Mouse (Mus musculus) heart, embryonic 12.5 days (tissue): Measurements from ENCODE around the gene Nbea. TPM values are rescaled to one million over a fixed set of nuclear protein-coding genes. Genes with fewer than 3 reads are reported as not detected.
A peak's percentile ranks its signal among the peaks of the same experiment; 100 is the strongest.

ENCODE experiments used
- ATAC-seq: fragments of 200-750 bp; cut with Nextera tagmentation; 2 replicates; pipeline ENCODE4 v1.8.0; 2017; ENCODE audit warnings: moderate TSS enrichment, moderate library complexity; ENCODE audit not compliant: insufficient number of reproducible peaks, low FRiP score
- H3K27ac ChIP-seq: fragments of 300-500 bp; sonication (generic); 2 replicates; pipeline ENCODE4 v1.5.1; 2016; ENCODE audit warnings: mild to moderate bottlenecking, moderate library complexity; ENCODE audit not compliant: poor library complexity, severe bottlenecking
- H3K27me3 ChIP-seq: fragments of 300-500 bp; sonication (generic); replicated peaks from 2 replicates; pipeline ENCODE4 v1.6.1; 2016; ENCODE audit warnings: mild to moderate bottlenecking, moderate library complexity
- H3K36me3 ChIP-seq: fragments of 300-500 bp; sonication (generic); 2 replicates; pipeline ENCODE4 v1.6.1; 2016; ENCODE audit warnings: mild to moderate bottlenecking, moderate library complexity
- H3K4me1 ChIP-seq: fragments of 300-500 bp; sonication (generic); replicated peaks from 2 replicates; pipeline ENCODE4 v1.6.1; 2016; ENCODE audit warnings: mild to moderate bottlenecking
- H3K4me2 ChIP-seq: fragments of 300-500 bp; sonication (generic); 2 replicates; pipeline ENCODE4 v1.6.1; 2016; ENCODE audit warnings: mild to moderate bottlenecking, moderate library complexity
- H3K4me3 ChIP-seq: fragments of 300-500 bp; sonication (generic); 2 replicates; pipeline ENCODE4 v1.5.1; 2016; ENCODE audit warnings: mild to moderate bottlenecking
- H3K9ac ChIP-seq: fragments of 300-500 bp; sonication (generic); 2 replicates; pipeline ENCODE4 v1.6.1; 2016; ENCODE audit warnings: mild to moderate bottlenecking, moderate library complexity
- H3K9me3 ChIP-seq: fragments of 300-500 bp; sonication (generic); replicated peaks from 2 replicates; pipeline ENCODE4 v1.6.1; 2016; ENCODE audit warnings: mild to moderate bottlenecking, moderate library complexity
- WGBS: fragments of 180-500 bp; shearing (Covaris S2); methylation state at CpG from one replicate; pipeline ENCODE4 v1.1.7; 2016; 5-methylcytosine and 5-hydroxymethylcytosine counted together
- polyA plus RNA-seq: library from polyadenylated mRNA; unstranded; fragments of >200 nt; fragmentation: Nextera tagmentation; extraction: Ambion mirVana; gene quantifications from 2 replicates; pipeline ENCODE4 v1.2.1, GENCODE M21; 2016

Nbea gene
- polyA plus RNA-seq, 1 experiment from 2014 or later, result 10.8 TPM

GRCm38 (mm10) chr3:55782771-55783170 lies 400.7 kb downstream of the Nbea start:
- Histone ChIP-seq H3K27ac (no peak overlapping the region), H3K4me3 (peak overlapping the region; percentile 43), H3K4me2 (peak overlapping the region; percentile 78), H3K9ac (no peak overlapping the region), H3K27me3 (peaks cover 57% of the 10 kb centered on the region), H3K9me3 (no peaks in the 10 kb centered on the region), H3K36me3 (no peaks in the 10 kb centered on the region), H3K4me1 (peaks cover 35% of the 10 kb centered on the region)
- no peak for ATAC-seq
- whole genome bisulfite sequencing, result 1% methylated on average over 22 of the region's 22 CpGs

- Histone ChIP-seq H3K4me1 (peaks cover 33% of the 10 kb centered on the region), H3K4me3 (peak within 1 kb of the TSS; percentile 43), H3K9ac (peak within 1 kb of the TSS; percentile 52; the same call in 1 of the 2 replicates), H3K9me3 (no peaks in the 10 kb centered on the region), H3K27ac (no peak within 1 kb of the TSS), H3K36me3 (no peaks in the 10 kb centered on the region), H3K27me3 (peaks cover 57% of the 10 kb centered on the region), H3K4me2 (peak within 1 kb of the TSS; percentile 78)
- ATAC-seq, result no peak
- 8% methylated on average over 16 of the region's 16 CpGs for WGBS
Observed at GRCm38 (mm10) chr3:55782056-55782687, 401.3 kb downstream of the Nbea start, which contains the start of gene Mab21l1. Mab21l1 (plus strand) TSS chr3:55782510.

GRCm38 (mm10) chr3:55781429-55782055 lies 402.0 kb downstream of the Nbea start:
- Histone ChIP-seq H3K36me3 (no peaks in the 10 kb centered on the region), H3K27me3 (peaks cover 54% of the 10 kb centered on the region), H3K4me1 (peaks cover 33% of the 10 kb centered on the region), H3K9me3 (no peaks in the 10 kb centered on the region), H3K27ac (no peak overlapping the region), H3K4me2 (no peak overlapping the region), H3K4me3 (no peak overlapping the region), H3K9ac (no peak overlapping the region)
- ATAC-seq, result no peak
- WGBS, result 27% methylated on average over 5 of the region's 5 CpGs

- 3% methylated on average over 53 of the region's 53 CpGs for WGBS
- ATAC-seq, result peak; percentile 15; the same call in 1 of the 2 replicates
- Histone ChIP-seq H3K27me3 (peaks cover 44% of the 10 kb centered on the region), H3K9me3 (no peaks in the 10 kb centered on the region), H3K36me3 (no peaks in the 10 kb centered on the region), H3K4me3 (peak overlapping the region; percentile 39), H3K4me2 (peak overlapping the region; percentile 76), H3K27ac (no peak overlapping the region), H3K9ac (peak overlapping the region; percentile 58; the same call in 1 of the 2 replicates), H3K4me1 (peaks cover 33% of the 10 kb centered on the region)
Observed at GRCm38 (mm10) chr3:55780120-55781070, 403.1 kb downstream of the Nbea start.

- H3K27me3 ChIP-seq, result peaks cover 41% of the 10 kb centered on the region
- no peak overlapping the region for H3K4me2 ChIP-seq
- H3K36me3 ChIP-seq, result no peaks in the 10 kb centered on the region
- no peak overlapping the region for H3K27ac ChIP-seq
- no peaks in the 10 kb centered on the region for H3K9me3 ChIP-seq
- no peak overlapping the region for H3K9ac ChIP-seq
- no peak for ATAC-seq
- H3K4me3 ChIP-seq, result no peak overlapping the region
- 56% methylated on average over 8 of the region's 8 CpGs for WGBS
- H3K4me1 ChIP-seq, result peaks cover 31% of the 10 kb centered on the region
Observed at GRCm38 (mm10) chr3:55778764-55779730, 404.5 kb downstream of the Nbea start.

- ATAC-seq, result no peak
- WGBS, result 54% methylated on average over 4 of the region's 4 CpGs
- H3K27me3 ChIP-seq, result peaks cover 29% of the 10 kb centered on the region
Observed at GRCm38 (mm10) chr3:55777501-55777900, 406.0 kb downstream of the Nbea start.

GRCm38 (mm10) chr3:55775753-55776152 lies 407.7 kb downstream of the Nbea start:
- ATAC-seq, result no peak

More at GRCm38 (mm10) chr3:55777501-55777900, 406.0 kb downstream of the Nbea start:
- H3K9ac ChIP-seq, result no peak overlapping the region
- no peak overlapping the region for H3K27ac ChIP-seq
- no peak overlapping the region for H3K4me3 ChIP-seq
- H3K4me2 ChIP-seq, result no peak overlapping the region
- no peaks in the 10 kb centered on the region for H3K36me3 ChIP-seq
- H3K4me1 ChIP-seq, result peaks cover 15% of the 10 kb centered on the region
- no peaks in the 10 kb centered on the region for H3K9me3 ChIP-seq

GRCm38 (mm10) chr3:55775245-55775644 lies 408.3 kb downstream of the Nbea start:
- no peak for ATAC-seq
- H3K4me1 ChIP-seq, result peaks cover 4% of the 10 kb centered on the region
- H3K36me3 ChIP-seq, result no peaks in the 10 kb centered on the region
- H3K27me3 ChIP-seq, result peaks cover 9% of the 10 kb centered on the region
- no peak overlapping the region for H3K4me3 ChIP-seq
- no peak overlapping the region for H3K4me2 ChIP-seq
- H3K9me3 ChIP-seq, result no peaks in the 10 kb centered on the region
- H3K9ac ChIP-seq, result no peak overlapping the region
- H3K27ac ChIP-seq, result no peak overlapping the region
- 77% methylated on average over 7 of the region's 7 CpGs for WGBS

More at GRCm38 (mm10) chr3:55775753-55776152, 407.7 kb downstream of the Nbea start:
- WGBS, result 86% methylated on average over 6 of the region's 6 CpGs
- no peak overlapping the region for H3K27ac ChIP-seq
- no peaks in the 10 kb centered on the region for H3K36me3 ChIP-seq
- H3K4me2 ChIP-seq, result no peak overlapping the region
- H3K9me3 ChIP-seq, result no peaks in the 10 kb centered on the region
- peaks cover 14% of the 10 kb centered on the region for H3K27me3 ChIP-seq
- no peak overlapping the region for H3K9ac ChIP-seq
- no peak overlapping the region for H3K4me3 ChIP-seq
- H3K4me1 ChIP-seq, result peaks cover 9% of the 10 kb centered on the region

- no peak for ATAC-seq
- H3K27ac ChIP-seq, result no peak overlapping the region
- no peaks in the 10 kb centered on the region for H3K36me3 ChIP-seq
- no peak overlapping the region for H3K4me2 ChIP-seq
- 35% methylated on average over 6 of the region's 6 CpGs for WGBS
- no peak overlapping the region for H3K4me3 ChIP-seq
- no peak overlapping the region for H3K9ac ChIP-seq
- H3K4me1 ChIP-seq, result no peaks in the 10 kb centered on the region
- H3K27me3 ChIP-seq, result peaks cover 4% of the 10 kb centered on the region
- no peaks in the 10 kb centered on the region for H3K9me3 ChIP-seq
Observed at GRCm38 (mm10) chr3:55774203-55774602, 409.3 kb downstream of the Nbea start.

- Histone ChIP-seq H3K27ac (no peak overlapping the region), H3K9me3 (no peaks in the 10 kb centered on the region), H3K9ac (no peak overlapping the region), H3K4me3 (no peak overlapping the region), H3K27me3 (no peaks in the 10 kb centered on the region), H3K4me2 (no peak overlapping the region), H3K4me1 (no peaks in the 10 kb centered on the region), H3K36me3 (no peaks in the 10 kb centered on the region)
- ATAC-seq, result no peak
- 76% methylated on average over 2 of the region's 2 CpGs for WGBS
Observed at GRCm38 (mm10) chr3:55769308-55769707, 414.2 kb downstream of the Nbea start.
